Mouse (Mus musculus) hindbrain, embryonic 16.5 days (tissue): Measurements from ENCODE around the gene Cks1b. TPM values are rescaled to one million over a fixed set of nuclear protein-coding genes. Genes with fewer than 3 reads are reported as not detected.

ENCODE experiments used
- ATAC-seq: fragments of 200-750 bp; cut with Nextera tagmentation; 2 replicates; pipeline ENCODE4 v1.8.0; 2017; ENCODE audit warnings: moderate TSS enrichment, moderate library complexity
- H3K27ac ChIP-seq: fragments of 300-500 bp; sonication (generic); 2 replicates; pipeline ENCODE4 v1.5.1; 2014; ENCODE audit warnings: low read depth, mild to moderate bottlenecking, control low read depth, low read length, moderate library complexity
- H3K27me3 ChIP-seq: fragments of 300-500 bp; sonication (generic); replicated peaks from 2 replicates; pipeline ENCODE4 v1.6.1; 2014; ENCODE audit warnings: low read length; ENCODE audit not compliant: control insufficient read depth, insufficient read depth
- H3K36me3 ChIP-seq: fragments of 300-500 bp; sonication (generic); 2 replicates; pipeline ENCODE4 v1.6.1; 2014; ENCODE audit warnings: mild to moderate bottlenecking, low read length, moderate library complexity, mixed read lengths; ENCODE audit not compliant: control insufficient read depth, insufficient read depth
- H3K4me1 ChIP-seq: fragments of 300-500 bp; sonication (generic); 2 replicates; pipeline ENCODE4 v1.6.1; 2014; ENCODE audit warnings: low read depth, low read length; ENCODE audit not compliant: control insufficient read depth, insufficient read depth
- H3K4me2 ChIP-seq: fragments of 300-500 bp; sonication (generic); 2 replicates; pipeline ENCODE4 v1.6.1; 2014; ENCODE audit warnings: mild to moderate bottlenecking, low read length, control low read depth, moderate library complexity
- H3K4me3 ChIP-seq: fragments of 300-500 bp; sonication (generic); 2 replicates; pipeline ENCODE4 v1.5.1; 2014; ENCODE audit warnings: mild to moderate bottlenecking, low read length, control low read depth, moderate library complexity
- H3K9ac ChIP-seq: fragments of 300-500 bp; sonication (generic); 2 replicates; pipeline ENCODE4 v1.6.1; 2014; ENCODE audit warnings: low read depth, mild to moderate bottlenecking, control low read depth, low read length, moderate library complexity
- H3K9me3 ChIP-seq: fragments of 300-500 bp; sonication (generic); 2 replicates; pipeline ENCODE4 v1.6.1; 2014; ENCODE audit warnings: mild to moderate bottlenecking, low read length, moderate library complexity; ENCODE audit not compliant: control insufficient read depth
- WGBS: fragments of 180-500 bp; shearing (Covaris S2); extraction: QIAGEN DNeasy Blood & Tissue Kit; methylation state at CpG from one replicate; pipeline ENCODE4 v1.1.7; 2014; 5-methylcytosine and 5-hydroxymethylcytosine counted together
- polyA plus RNA-seq: library from polyadenylated mRNA; unstranded; fragments of >200 nt; fragmentation: Nextera tagmentation; extraction: Ambion mirVana; gene quantifications from 2 replicates; pipeline ENCODE4 v1.2.1, GENCODE M21; 2015

Cks1b gene
- 87.9 and 91.5 TPM in 2 replicates for polyA plus RNA-seq

DNA sequence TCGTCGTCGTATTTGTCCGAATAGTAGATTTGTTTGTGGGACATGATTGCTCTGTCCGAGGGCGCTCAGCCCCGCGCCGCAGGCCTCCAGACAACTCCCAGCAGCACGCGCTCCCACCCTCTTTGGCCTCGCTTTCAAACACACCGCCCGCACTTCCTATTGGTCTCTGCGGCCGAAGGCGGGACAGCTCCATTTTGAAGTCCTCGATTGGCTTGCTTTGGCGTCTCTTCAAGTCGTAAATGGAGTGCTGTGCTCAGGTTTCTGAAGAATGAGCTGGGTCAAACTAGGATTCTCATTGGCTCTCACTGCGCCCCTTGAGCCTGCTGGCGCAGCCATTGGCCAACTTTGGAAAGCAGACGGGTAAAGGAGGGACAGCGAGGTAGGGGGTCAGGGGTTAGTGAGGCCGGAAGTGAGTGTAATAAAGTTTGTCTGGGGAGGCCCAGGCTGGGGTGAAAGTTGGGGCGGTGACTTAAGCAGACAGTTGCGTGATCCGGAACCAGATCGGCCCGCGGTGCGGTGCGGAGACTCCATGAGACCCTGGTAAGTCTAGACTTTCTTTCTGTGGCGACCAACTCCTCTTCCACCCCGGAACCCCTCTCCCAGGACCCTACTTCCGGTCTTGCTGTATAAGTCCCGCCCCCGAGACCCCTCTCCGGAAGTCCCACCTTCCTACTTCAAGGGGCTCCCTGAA is at the start of gene Cks1b, which contains the start of gene Shc1:
Gene Cks1b, minus strand, starts transcription at position 214 of the 691 bp plus-strand sequence.
Gene Shc1, plus strand, starts transcription at position 274 of the 691 bp plus-strand sequence.
- Histone ChIP-seq H3K4me2 (peak within 1 kb of the TSS; percentile 99), H3K36me3 (peaks cover 7% of the 10 kb centered on the region), H3K9ac (peak within 1 kb of the TSS; percentile 77), H3K27ac (peak within 1 kb of the TSS; percentile 91), H3K9me3 (no peaks in the 10 kb centered on the region), H3K27me3 (no peaks in the 10 kb centered on the region), H3K4me1 (peaks cover 27% of the 10 kb centered on the region), H3K4me3 (peak within 1 kb of the TSS; percentile 63)
- under 1% methylated on average over 39 of the region's 39 CpGs for whole genome bisulfite sequencing
- peak; percentile 97 for ATAC-seq

GRCm38 (mm10) chr3:89458965-89459807 is 41.0 kb upstream of the Cks1b start:
- peak overlapping the region; percentile 51 for H3K4me3 ChIP-seq
- H3K27ac ChIP-seq: peak overlapping the region; percentile 80
- WGBS: under 1% methylated on average over 32 of the region's 36 CpGs
- peak overlapping the region; percentile 56 for H3K4me2 ChIP-seq
- H3K9ac ChIP-seq: peak overlapping the region; percentile 77
- H3K4me1 ChIP-seq: peaks cover 11% of the 10 kb centered on the region
- no peaks in the 10 kb centered on the region for H3K36me3 ChIP-seq
- no peaks in the 10 kb centered on the region for H3K9me3 ChIP-seq
- ATAC-seq: peak; percentile 91
- no peaks in the 10 kb centered on the region for H3K27me3 ChIP-seq

GRCm38 (mm10) chr3:89458372-89458964 is 40.3 kb upstream of the Cks1b start:
- H3K4me2 ChIP-seq: peak overlapping the region; percentile 56
- no peaks in the 10 kb centered on the region for H3K9me3 ChIP-seq
- ATAC-seq: peak; percentile 61
- no peaks in the 10 kb centered on the region for H3K36me3 ChIP-seq
- peak overlapping the region; percentile 51 for H3K4me3 ChIP-seq
- H3K27me3 ChIP-seq: no peaks in the 10 kb centered on the region
- H3K4me1 ChIP-seq: peaks cover 11% of the 10 kb centered on the region
- H3K27ac ChIP-seq: peak overlapping the region; percentile 80; the same call in 1 of the 2 replicates
- H3K9ac ChIP-seq: no peak overlapping the region; the same call in 1 of the 2 replicates
- WGBS: 45% methylated on average over 13 of the region's 13 CpGs

- Histone ChIP-seq H3K36me3 (no peaks in the 10 kb centered on the region), H3K4me3 (no peak overlapping the region), H3K9ac (no peak overlapping the region), H3K4me1 (peaks cover 11% of the 10 kb centered on the region), H3K27ac (no peak overlapping the region), H3K9me3 (no peaks in the 10 kb centered on the region), H3K4me2 (no peak overlapping the region), H3K27me3 (no peaks in the 10 kb centered on the region)
- ATAC-seq: no peak
- WGBS: 31% methylated on average over 10 of the region's 10 CpGs
Observed at GRCm38 (mm10) chr3:89456726-89457665, 38.8 kb upstream of the Cks1b start.

DNA sequence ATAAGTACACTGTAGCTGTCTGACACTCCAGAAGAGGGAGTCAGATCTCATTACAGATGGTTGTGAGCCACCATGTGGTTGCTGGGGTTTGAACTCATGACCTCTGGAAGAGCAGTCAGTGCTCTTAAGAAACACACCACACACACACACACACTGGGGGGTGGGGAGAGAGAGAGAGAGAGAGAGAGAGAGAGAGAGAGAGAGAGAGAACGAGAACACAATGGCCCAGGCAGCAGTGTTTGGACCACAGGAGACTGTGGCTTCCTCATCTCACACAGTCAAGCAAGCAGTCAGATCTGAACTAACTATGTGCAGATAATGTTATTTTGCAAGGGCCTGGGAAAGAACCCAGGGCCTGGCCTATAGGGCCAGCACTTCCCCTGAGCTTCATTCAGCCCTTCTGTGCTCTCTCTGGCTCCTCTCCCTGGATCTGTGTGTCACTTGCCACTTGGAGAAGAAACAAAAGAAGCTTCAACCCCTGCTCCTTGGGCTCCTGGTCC is 37.7 kb upstream of the Cks1b start:
- no peaks in the 10 kb centered on the region for H3K9me3 ChIP-seq
- no peak overlapping the region for H3K9ac ChIP-seq
- no peak overlapping the region for H3K4me2 ChIP-seq
- no peaks in the 10 kb centered on the region for H3K27me3 ChIP-seq
- no peaks in the 10 kb centered on the region for H3K36me3 ChIP-seq
- no peak overlapping the region for H3K4me3 ChIP-seq
- H3K27ac ChIP-seq: no peak overlapping the region
- WGBS: 50% methylated on average over 1 of the region's 1 CpGs
- peaks cover 13% of the 10 kb centered on the region for H3K4me1 ChIP-seq
- no peak for ATAC-seq

DNA sequence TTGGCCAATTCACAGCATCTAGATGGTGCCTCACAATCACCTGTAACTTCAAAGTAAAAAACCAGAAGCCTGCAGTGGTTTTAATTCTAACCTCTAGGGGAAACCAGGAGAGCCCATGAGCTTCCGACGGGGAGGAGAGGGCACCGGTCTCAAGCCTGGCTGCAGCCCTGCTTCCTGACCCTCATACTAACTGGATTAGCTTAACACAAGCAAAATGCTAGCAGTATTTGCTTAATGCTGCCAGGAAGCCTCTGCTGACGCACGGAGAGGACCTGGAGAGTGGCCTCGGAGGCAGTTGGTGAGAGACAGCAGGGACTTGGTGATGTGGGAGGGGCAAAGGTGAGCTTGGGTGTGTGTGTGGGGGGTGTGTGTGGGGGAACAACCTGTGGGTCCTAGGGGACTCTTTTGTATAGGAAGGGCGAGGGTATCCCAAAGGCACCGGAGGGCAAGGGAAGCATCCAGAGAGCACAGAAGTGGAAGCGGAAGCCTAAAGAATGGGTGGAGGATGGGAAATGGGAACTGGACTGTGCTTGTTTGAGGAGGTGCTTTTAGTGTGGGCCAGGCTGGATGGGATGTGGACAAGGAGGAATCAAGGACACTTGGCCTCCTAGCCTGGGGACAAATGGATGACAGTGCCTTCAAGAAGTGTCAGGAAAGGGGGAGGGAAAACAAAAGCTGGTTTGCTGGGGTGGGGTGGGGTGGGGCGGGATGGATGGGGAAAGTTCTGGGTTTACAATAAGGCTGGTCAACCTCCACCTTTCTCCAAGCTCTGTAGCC is 36.4 kb upstream of the Cks1b start, which contains the start of gene Pmvk:
Gene Pmvk, plus strand, starts transcription at position 141 of the 777 bp plus-strand sequence.
- H3K9ac ChIP-seq: no peak within 1 kb of the TSS
- no peaks in the 10 kb centered on the region for H3K36me3 ChIP-seq
- WGBS: 74% methylated on average over 10 of the region's 10 CpGs
- peaks cover 6% of the 10 kb centered on the region; the same call in 1 of the 2 replicates for H3K4me1 ChIP-seq
- H3K4me3 ChIP-seq: no peak within 1 kb of the TSS
- H3K27ac ChIP-seq: no peak within 1 kb of the TSS
- no peak for ATAC-seq
- H3K9me3 ChIP-seq: no peaks in the 10 kb centered on the region
- H3K27me3 ChIP-seq: no peaks in the 10 kb centered on the region
- H3K4me2 ChIP-seq: no peak within 1 kb of the TSS

- no peak overlapping the region for H3K4me3 ChIP-seq
- 85% methylated on average over 1 of the region's 1 CpGs for WGBS
- H3K9ac ChIP-seq: no peak overlapping the region
- H3K4me2 ChIP-seq: no peak overlapping the region
- peak overlapping the region; percentile 12; the same call in 1 of the 2 replicates for H3K27ac ChIP-seq
- H3K9me3 ChIP-seq: no peaks in the 10 kb centered on the region
- H3K36me3 ChIP-seq: no peaks in the 10 kb centered on the region
- no peaks in the 10 kb centered on the region for H3K27me3 ChIP-seq
- peaks cover 2% of the 10 kb centered on the region; the same call in 1 of the 2 replicates for H3K4me1 ChIP-seq
- ATAC-seq: peak; percentile 44; the same call in 1 of the 2 replicates
Observed at GRCm38 (mm10) chr3:89451916-89452315, 33.7 kb upstream of the Cks1b start.
